Mouse (Mus musculus) liver, embryonic 11.5 days (tissue): ENCODE results near the gene Nedd4. TPM values are rescaled to one million over a fixed set of nuclear protein-coding genes. Genes with fewer than 3 reads are reported as not detected.

Source experiments
- ATAC-seq: fragments of 200-750 bp; cut with Nextera tagmentation; replicated peaks from 2 replicates; pipeline ENCODE4 v1.8.0; 2017; ENCODE audit warnings: moderate number of reproducible peaks, mild to moderate bottlenecking, moderate TSS enrichment, moderate library complexity; ENCODE audit not compliant: low FRiP score
- DNase-seq: peaks from one replicate; pipeline ENCODE4 v3.0.0-alpha.2; 2017; ENCODE audit warnings: low spot score
- H3K27ac ChIP-seq: fragments of 300-500 bp; sonication (generic); 2 replicates; pipeline ENCODE4 v1.5.1; 2014; ENCODE audit warnings: mild to moderate bottlenecking, low read depth, low read length, control low read depth
- H3K27me3 ChIP-seq: fragments of 300-500 bp; sonication (generic); replicated peaks from 2 replicates; pipeline ENCODE4 v1.6.1; 2014; ENCODE audit warnings: low read length, mixed read lengths; ENCODE audit not compliant: control insufficient read depth, insufficient read depth
- H3K36me3 ChIP-seq: fragments of 300-500 bp; sonication (generic); 2 replicates; pipeline ENCODE4 v1.6.1; 2014; ENCODE audit warnings: mild to moderate bottlenecking, low read length, moderate library complexity, mixed read lengths; ENCODE audit not compliant: control insufficient read depth, insufficient read depth
- H3K4me1 ChIP-seq: fragments of 300-500 bp; sonication (generic); replicated peaks from 2 replicates; pipeline ENCODE4 v1.6.1; 2014; ENCODE audit warnings: low read length, mixed read lengths; ENCODE audit not compliant: control insufficient read depth, insufficient read depth
- H3K4me2 ChIP-seq: fragments of 300-500 bp; sonication (generic); 2 replicates; pipeline ENCODE4 v1.6.1; 2014; ENCODE audit warnings: mild to moderate bottlenecking, control low read depth, moderate library complexity
- H3K4me3 ChIP-seq: fragments of 300-500 bp; sonication (generic); 2 replicates; pipeline ENCODE4 v1.5.1; 2014; ENCODE audit warnings: low read depth, low read length, control low read depth
- H3K9ac ChIP-seq: fragments of 300-500 bp; sonication (generic); 2 replicates; pipeline ENCODE4 v1.6.1; 2014; ENCODE audit warnings: low read depth, low read length, control low read depth
- H3K9me3 ChIP-seq: fragments of 300-500 bp; sonication (generic); 2 replicates; pipeline ENCODE4 v1.6.1; 2016; ENCODE audit warnings: low read length, inconsistent platforms, mixed read lengths; ENCODE audit not compliant: control insufficient read depth
- WGBS: fragments of 180-500 bp; shearing (Covaris S2); extraction: QIAGEN DNeasy Blood & Tissue Kit; methylation state at CpG from one replicate; pipeline ENCODE4 v1.1.7; 2014; 5-methylcytosine and 5-hydroxymethylcytosine counted together
- polyA plus RNA-seq: library from polyadenylated mRNA; unstranded; fragments of >200 nt; fragmentation: Nextera tagmentation; extraction: Ambion mirVana; gene quantifications from 2 replicates; pipeline ENCODE4 v1.2.1, GENCODE M21; 2014

Nedd4 gene
- polyA plus RNA-seq, 1 experiment from 2014 or later, result 302 TPM

GRCm38 (mm10) chr9:72678771-72679170, 16.6 kb downstream of the Nedd4 start:
- ATAC-seq, result no peak

DNA sequence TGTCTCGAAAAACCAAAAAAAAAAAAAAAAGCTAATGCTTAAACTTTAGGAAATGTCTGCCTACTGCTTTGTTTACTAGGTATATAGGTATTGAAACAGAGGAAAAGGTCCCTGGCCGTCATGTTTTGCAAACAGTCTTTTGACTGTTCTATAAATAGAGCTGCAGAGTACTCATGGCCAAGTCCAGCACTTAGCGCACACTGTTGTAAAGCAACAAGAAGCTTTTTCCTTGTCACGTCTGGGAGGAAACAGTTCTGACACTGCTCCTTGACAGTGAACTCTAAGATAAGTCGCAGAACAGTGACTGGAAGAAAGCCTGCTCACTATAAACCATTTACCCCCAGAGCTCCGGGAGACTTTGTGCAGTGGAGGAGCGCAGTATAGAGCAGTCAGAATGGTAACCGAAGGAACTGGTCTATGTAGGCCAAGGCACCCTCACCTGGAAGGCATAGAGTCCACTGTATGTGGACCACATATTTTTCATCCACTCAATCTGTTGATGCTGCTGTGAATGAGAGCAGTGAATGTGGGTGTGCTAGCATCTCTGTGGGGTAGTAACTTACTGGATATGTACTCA, 19.6 kb downstream of the Nedd4 start:
- Histone ChIP-seq H3K4me3 (no peak overlapping the region), H3K9ac (no peak overlapping the region), H3K36me3 (peaks cover 34% of the 10 kb centered on the region), H3K4me1 (peaks cover 11% of the 10 kb centered on the region; the same call in 1 of the 2 replicates), H3K27ac (no peak overlapping the region), H3K27me3 (no peaks in the 10 kb centered on the region), H3K9me3 (no peaks in the 10 kb centered on the region), H3K4me2 (no peak overlapping the region)
- WGBS, result 84% methylated on average over 8 of the region's 8 CpGs
- ATAC-seq, result no peak; the same call in 1 of the 2 replicates
- DNase-seq, result no peak

More at GRCm38 (mm10) chr9:72678771-72679170, 16.6 kb downstream of the Nedd4 start:
- Histone ChIP-seq H3K9ac (no peak overlapping the region), H3K9me3 (no peaks in the 10 kb centered on the region), H3K4me3 (no peak overlapping the region), H3K27me3 (no peaks in the 10 kb centered on the region), H3K36me3 (peaks cover 39% of the 10 kb centered on the region), H3K27ac (no peak overlapping the region), H3K4me1 (peaks cover 4% of the 10 kb centered on the region; the same call in 1 of the 2 replicates), H3K4me2 (no peak overlapping the region)
- DNase-seq, result no peak
- 87% methylated on average over 4 of the region's 4 CpGs for WGBS

- Histone ChIP-seq H3K4me1 (peaks cover 11% of the 10 kb centered on the region; the same call in 1 of the 2 replicates), H3K36me3 (peaks cover 39% of the 10 kb centered on the region), H3K27me3 (no peaks in the 10 kb centered on the region), H3K4me3 (no peak overlapping the region), H3K9me3 (no peaks in the 10 kb centered on the region), H3K27ac (no peak overlapping the region), H3K9ac (no peak overlapping the region), H3K4me2 (no peak overlapping the region)
- WGBS, result 90% methylated on average over 1 of the region's 1 CpGs
- DNase-seq (no peak), ATAC-seq (no peak; the same call in 1 of the 2 replicates)
Observed at GRCm38 (mm10) chr9:72683268-72683667, 21.1 kb downstream of the Nedd4 start.

GRCm38 (mm10) chr9:72685231-72685630, 23.1 kb downstream of the Nedd4 start:
- no peaks in the 10 kb centered on the region for H3K9me3 ChIP-seq
- H3K4me3 ChIP-seq, result no peak overlapping the region
- WGBS, result 60% methylated on average over 4 of the region's 4 CpGs
- H3K9ac ChIP-seq, result no peak overlapping the region
- DNase-seq, result no peak
- peaks cover 44% of the 10 kb centered on the region for H3K36me3 ChIP-seq
- peaks cover 11% of the 10 kb centered on the region; the same call in 1 of the 2 replicates for H3K4me1 ChIP-seq
- ATAC-seq, result peak; percentile 60
- H3K27me3 ChIP-seq, result no peaks in the 10 kb centered on the region
- H3K4me2 ChIP-seq, result no peak overlapping the region
- H3K27ac ChIP-seq, result no peak overlapping the region

DNA sequence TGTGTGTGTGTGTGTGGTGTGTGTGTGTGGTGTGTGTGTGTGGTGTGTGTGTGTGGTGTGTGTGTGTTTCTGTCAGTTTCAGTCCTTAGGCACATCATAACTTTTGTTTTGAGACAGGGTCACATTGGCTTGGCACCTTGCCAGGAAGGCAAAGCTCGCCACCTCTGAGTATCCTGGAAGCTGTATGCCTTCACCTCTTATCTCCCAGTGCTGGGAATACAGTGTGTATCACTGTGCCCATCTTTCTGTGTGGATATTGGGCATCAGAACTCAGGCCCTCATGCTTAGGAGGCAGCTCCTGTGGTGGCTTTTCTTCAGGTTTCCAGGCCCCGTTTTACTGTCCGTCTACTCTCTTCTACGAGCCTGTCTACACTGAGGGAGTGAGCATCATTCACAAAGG, 24.4 kb downstream of the Nedd4 start:
- ATAC-seq (no peak), DNase-seq (no peak)
- Histone ChIP-seq H3K4me2 (no peak overlapping the region), H3K9me3 (no peaks in the 10 kb centered on the region), H3K4me3 (no peak overlapping the region), H3K4me1 (peaks cover 11% of the 10 kb centered on the region; the same call in 1 of the 2 replicates), H3K9ac (no peak overlapping the region), H3K27me3 (no peaks in the 10 kb centered on the region), H3K27ac (no peak overlapping the region), H3K36me3 (peaks cover 50% of the 10 kb centered on the region)
- WGBS, result 83% methylated on average over 4 of the region's 4 CpGs

DNA sequence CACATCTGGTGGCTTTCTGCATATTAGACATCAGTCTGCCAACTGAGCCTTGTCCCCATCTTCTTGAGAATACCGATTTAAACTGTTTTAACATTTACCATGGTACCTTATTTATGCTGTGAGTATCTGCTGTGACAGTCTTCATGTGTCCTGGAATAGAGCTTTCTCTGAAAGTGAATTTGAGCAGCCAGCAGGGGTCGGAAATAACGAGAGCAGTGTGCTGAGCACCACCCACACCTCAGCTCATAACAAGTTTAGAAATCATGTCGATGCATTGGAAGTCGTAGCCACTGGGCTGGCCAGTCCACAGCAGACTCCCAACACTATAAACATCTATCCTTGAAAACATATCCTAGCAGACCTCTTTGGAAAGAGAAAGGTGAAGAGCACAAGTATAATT, 27.4 kb downstream of the Nedd4 start:
- H3K4me1 ChIP-seq, result peaks cover 9% of the 10 kb centered on the region; the same call in 1 of the 2 replicates
- H3K9me3 ChIP-seq, result no peaks in the 10 kb centered on the region
- no peak overlapping the region for H3K4me3 ChIP-seq
- peaks cover 56% of the 10 kb centered on the region for H3K36me3 ChIP-seq
- no peaks in the 10 kb centered on the region for H3K27me3 ChIP-seq
- H3K27ac ChIP-seq, result no peak overlapping the region
- WGBS, result 79% methylated on average over 5 of the region's 5 CpGs
- no peak overlapping the region for H3K4me2 ChIP-seq
- ATAC-seq (no peak), DNase-seq (no peak)
- H3K9ac ChIP-seq, result no peak overlapping the region

DNA sequence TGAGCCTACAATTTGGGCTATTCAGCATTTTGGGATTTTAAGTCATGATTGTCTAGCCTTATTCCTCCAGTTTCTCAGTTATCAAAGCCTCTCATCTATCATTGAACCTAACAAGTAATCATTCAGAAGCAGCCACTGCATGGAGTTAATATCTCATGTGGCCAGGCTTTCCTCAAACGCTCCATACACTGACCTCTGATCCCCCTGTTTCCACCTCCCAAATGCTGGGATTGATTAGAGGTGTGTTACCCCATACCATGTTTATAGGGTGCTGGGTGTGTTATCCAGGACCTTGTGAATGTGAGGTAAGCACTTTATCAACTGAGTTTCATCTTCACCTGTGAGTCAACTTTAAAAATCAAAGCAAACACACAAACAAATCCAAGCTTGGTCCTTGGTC, 28.7 kb downstream of the Nedd4 start:
- Histone ChIP-seq H3K27ac (no peak overlapping the region), H3K27me3 (no peaks in the 10 kb centered on the region), H3K9me3 (no peaks in the 10 kb centered on the region), H3K4me3 (no peak overlapping the region), H3K9ac (no peak overlapping the region), H3K4me1 (0 out of 2 replicates have a peak, but pooled peaks cover 3% of the 10 kb centered on the region), H3K4me2 (no peak overlapping the region), H3K36me3 (peaks cover 56% of the 10 kb centered on the region)
- WGBS, result 82% methylated on average over 1 of the region's 1 CpGs
- ATAC-seq, result no peak
- DNase-seq, result no peak

- no peak for DNase-seq
- H3K27ac ChIP-seq, result no peak overlapping the region
- no peak overlapping the region for H3K4me3 ChIP-seq
- H3K27me3 ChIP-seq, result no peaks in the 10 kb centered on the region
- ATAC-seq, result no peak
- peaks cover 51% of the 10 kb centered on the region for H3K36me3 ChIP-seq
- H3K9me3 ChIP-seq, result no peaks in the 10 kb centered on the region
- no peak overlapping the region for H3K4me2 ChIP-seq
- 0 out of 2 replicates have a peak, but pooled peaks cover 5% of the 10 kb centered on the region for H3K4me1 ChIP-seq
- no peak overlapping the region for H3K9ac ChIP-seq
- WGBS, result 80% methylated on average over 5 of the region's 5 CpGs
Observed at GRCm38 (mm10) chr9:72691942-72692341, 29.8 kb downstream of the Nedd4 start.

- WGBS, result 85% methylated on average over 24 of the region's 24 CpGs
- H3K4me1 ChIP-seq, result peaks cover 11% of the 10 kb centered on the region
- H3K9ac ChIP-seq, result no peak overlapping the region
- no peaks in the 10 kb centered on the region for H3K9me3 ChIP-seq
- DNase-seq (no peak), ATAC-seq (no peak)
- no peaks in the 10 kb centered on the region for H3K27me3 ChIP-seq
- no peak overlapping the region for H3K4me2 ChIP-seq
- H3K36me3 ChIP-seq, result peaks cover 49% of the 10 kb centered on the region
- no peak overlapping the region for H3K4me3 ChIP-seq
- no peak overlapping the region for H3K27ac ChIP-seq
Observed at GRCm38 (mm10) chr9:72693081-72693696, 31.0 kb downstream of the Nedd4 start.
